Mouse (Mus musculus): ENCODE measurements around the gene Ctcfl.

The Ctcfl gene

DNA sequence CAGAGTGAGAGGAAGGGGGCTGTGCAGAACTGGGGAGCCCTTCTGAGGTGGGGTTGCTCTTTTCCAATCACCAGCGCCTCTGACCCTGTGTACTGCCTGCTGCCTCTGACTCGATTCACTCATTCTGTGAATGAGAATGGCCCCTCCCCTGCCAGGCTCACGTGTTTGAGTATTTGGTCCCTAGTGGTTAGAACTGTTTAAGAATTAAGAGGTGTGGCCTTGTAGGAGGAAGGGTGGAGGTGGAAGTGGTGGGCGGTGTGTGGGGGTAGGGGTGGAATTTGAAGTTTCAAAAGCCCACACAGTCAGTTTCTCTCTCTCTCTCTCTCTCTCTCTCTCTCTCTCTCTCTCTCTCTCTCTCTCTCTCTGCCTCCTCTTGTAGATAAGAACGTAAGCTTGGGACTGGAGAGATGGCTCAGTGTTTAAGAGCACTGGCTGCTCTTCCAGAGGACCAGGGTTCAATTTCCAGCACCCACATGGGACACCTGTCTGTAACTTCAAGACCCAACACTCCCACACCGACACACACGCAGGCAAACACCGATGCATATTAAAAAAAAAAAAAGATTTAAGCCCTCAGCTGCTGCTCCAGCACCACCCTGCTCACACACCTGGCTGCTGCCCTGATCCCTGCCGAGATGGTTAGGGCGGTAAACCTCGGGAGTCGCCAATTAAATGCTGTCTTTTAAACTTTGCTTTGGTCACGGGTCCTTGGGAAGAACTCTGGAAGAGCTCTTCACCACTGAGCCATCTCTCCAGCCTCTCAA is 35.4 kb downstream of the Ctcfl start:
- peak in 1 of 2 experiments; percentile 47 for DNase-seq (ENCODE audit: low read depth in 1 of 2, low spot score in 2 of 2)

DNA sequence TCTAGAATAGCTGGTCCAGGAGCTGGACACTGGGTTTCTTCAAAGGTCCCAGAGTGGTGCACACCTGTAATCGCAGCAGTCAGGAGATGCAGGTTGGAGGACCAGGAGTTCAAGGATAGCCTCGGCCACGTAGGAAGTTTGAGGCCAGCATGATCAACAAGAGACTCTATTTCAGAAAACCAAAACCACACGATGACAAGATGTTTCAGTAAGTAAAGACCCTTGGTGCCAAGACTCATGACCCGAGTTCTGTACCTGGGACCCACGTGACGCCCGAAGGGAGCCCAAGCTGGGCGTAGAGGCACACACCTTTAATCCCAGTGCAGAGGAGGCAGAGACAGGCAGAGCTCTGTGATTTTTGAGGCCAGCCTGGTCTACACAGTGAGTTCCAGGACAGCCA is 36.2 kb downstream of the Ctcfl start:
- no peak for DNase-seq (ENCODE audit: low read depth in 1 of 2, low spot score in 2 of 2)

DNA sequence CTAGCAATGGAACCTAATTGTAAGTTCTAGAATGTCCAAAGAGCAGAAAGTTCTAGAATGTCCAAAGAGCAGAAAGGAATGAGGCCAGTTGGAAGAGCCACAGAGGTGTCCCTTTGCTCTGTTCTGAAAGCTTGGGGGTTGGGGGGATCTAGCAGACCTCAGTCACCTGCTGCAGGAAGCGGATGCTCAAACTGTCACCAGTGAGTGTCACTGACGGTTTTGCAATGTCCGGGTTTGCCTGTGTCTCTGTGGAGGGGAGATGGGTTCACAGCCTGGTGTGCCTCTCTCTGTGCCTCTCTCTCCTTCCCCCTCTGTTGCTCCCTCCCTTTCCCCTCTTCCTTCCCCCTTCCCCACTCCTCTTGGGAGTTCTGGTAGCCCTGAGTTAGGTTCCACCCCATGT is 36.6 kb downstream of the Ctcfl start:
- DNase-seq (ENCODE audit: low read depth in 1 of 2, low spot score in 2 of 2): no peak

DNA sequence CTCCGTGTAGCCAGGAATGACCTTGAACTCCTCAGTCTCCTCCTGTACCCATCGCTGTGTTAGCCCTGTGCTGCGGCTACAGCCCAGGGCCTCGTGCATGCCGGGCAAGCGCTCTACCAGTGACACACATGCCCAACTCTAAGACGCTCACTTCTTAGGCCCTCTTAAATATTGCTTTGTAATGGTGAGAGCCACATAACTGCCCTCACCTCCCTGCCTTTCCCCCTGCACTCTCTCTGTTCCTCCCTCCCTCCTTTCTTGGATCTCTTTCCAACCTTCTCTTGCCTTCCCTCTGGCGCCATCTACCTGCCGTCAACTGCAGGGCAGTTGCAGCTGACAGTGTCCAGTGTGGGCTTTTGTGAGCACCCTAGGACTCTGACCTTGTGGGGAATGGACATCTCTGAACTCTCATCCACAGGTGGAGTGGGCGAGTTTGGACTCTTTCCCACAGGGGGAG is 38.5 kb downstream of the Ctcfl start:
- DNase-seq (ENCODE audit: low read depth in 1 of 2, low spot score in 2 of 2): peak; percentile 48 to 65

DNA sequence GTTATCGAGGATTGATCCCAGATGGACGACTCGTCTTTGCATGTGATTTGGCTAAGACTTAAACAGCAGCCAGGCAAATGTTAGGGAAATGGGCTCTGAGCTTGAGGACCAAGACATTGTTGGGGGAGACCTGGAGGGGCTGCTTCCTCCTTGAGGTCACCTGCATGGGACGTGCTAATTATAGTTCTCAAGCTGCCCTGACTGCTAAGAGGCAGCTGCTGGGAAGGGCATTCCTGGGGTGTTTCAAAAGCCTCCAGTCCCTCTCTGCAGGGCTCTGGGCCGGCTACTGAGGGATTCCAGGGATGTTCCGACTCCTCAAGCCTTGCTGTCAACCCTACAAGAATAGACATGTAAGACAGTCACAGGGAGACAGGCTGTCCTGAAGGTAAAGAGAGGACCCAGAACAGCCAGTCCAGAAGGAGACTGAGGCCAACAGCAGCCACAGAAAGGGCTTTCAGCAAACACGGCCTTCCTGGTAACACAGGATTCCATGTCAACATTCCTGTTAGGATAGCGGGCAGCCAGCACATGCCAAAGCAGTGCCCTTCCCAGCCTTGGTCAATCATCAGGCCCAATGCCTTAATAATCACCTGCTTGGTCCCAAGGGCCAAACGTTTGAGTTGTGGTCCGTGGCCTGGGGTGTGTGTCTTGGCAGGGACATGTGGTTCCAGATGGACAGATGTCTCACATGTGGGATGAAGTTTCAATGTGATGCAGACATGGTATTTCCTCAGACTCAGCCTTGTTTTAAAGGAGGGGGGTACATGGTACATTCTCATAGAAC is 39.4 kb downstream of the Ctcfl start:
- no peak for DNase-seq (ENCODE audit: low read depth in 1 of 2, low spot score in 2 of 2)

DNA sequence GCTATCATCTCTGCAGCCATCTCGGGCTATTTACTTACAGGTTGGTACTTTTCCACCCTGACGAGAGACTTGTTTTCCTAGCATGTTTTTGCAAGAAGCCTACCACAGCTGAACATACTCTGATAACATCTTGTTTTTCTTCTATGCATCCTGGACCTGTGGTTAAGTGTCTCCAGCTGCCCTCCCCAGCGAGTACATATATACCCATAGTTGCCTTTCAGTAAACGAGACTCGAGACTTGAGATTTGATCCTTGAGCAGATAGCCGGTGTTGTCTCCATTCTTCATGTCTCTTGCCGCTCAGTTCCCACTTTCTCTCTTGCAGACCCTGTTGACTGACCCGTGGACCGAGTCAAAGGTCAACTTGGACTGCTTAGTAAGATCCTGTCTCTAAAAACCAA is 42.4 kb downstream of the Ctcfl start:
- DNase-seq (ENCODE audit: low read depth in 1 of 2, low spot score in 2 of 2): no peak

DNA sequence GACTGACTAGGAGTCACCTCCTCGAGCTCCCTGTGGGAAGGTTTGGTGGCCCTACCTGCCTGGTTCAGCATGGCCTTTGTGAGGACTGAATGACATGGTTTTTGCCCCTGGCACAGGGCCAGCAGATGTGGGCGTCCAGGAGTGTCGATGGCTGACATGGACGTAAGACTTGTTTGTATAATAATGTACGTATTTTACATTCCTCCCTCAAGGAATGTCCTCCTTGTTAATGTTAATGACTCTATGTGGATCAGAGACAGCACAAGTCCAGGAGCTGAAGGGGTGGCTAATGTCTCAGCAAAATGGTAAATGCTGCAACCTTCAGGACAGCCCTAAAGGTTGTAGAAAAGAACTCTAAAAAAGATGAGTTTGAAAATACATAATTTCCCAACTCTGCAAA is 45.7 kb downstream of the Ctcfl start:
- DNase-seq (ENCODE audit: low read depth in 1 of 2, low spot score in 2 of 2): no peak

DNA sequence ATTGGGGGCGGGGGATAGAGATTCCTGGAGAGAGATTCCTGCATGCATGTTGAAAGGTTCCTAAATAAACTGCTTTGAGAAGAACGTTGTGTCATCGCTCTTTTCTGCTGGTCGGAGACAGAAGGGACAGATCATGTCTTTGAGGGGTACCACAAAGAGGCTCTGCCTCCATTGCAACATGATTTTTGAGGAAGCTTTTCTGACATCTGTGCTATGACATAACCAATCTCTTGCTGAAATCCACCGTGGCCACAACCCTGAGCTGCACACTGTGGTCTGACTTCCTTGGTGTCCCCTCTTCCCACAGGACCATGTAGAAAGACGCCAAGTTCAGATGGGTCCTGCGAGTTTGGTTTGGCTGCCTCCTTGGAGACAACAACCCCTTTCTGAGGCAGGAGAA is 46.4 kb downstream of the Ctcfl start:
- peak; percentile 34 to 43 for DNase-seq (ENCODE audit: low read depth in 1 of 2, low spot score in 2 of 2)

DNA sequence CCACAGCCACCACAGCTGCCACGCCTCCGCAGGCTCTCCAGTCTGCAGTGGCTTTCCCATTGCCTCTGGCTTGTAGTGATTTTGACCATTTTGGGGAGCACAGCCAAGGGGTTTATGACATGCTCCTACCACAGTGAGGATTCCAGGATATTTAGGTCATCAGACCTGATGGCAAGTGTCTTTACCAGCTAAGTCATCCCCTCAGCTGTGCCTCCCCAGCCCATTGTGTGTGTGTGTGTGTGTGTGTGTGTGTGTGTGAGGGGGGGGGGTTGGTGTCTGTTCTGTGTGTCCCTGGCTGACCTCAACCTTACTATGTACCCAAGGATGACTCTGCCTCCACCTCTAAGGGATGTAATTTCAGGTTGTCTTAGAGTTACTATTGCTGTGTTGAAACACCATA is 54.5 kb downstream of the Ctcfl start:
- no peak for DNase-seq (ENCODE audit: low read depth in 1 of 2, low spot score in 2 of 2)

DNA sequence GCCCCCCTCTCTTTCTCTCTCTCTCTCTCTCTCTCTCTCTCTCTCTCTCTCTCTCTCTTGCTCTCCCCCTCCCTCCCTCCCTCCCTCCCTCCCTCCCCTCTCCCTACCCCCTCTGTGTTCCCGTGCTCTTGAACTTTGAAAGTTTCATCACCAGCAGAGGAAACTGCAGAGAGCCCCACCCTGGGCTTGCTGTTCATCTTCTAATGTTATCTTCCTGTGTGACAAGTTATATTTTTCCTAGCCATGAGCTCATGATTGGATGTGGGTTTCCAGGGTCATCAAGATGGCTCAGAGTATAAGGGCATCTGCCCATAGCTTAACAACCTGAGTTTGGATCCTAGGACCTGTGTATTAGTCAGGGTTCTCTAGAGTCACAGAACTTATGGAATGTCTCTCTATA is 56.1 kb downstream of the Ctcfl start:
- no peak for DNase-seq (ENCODE audit: low read depth in 1 of 2, low spot score in 2 of 2)

DNA sequence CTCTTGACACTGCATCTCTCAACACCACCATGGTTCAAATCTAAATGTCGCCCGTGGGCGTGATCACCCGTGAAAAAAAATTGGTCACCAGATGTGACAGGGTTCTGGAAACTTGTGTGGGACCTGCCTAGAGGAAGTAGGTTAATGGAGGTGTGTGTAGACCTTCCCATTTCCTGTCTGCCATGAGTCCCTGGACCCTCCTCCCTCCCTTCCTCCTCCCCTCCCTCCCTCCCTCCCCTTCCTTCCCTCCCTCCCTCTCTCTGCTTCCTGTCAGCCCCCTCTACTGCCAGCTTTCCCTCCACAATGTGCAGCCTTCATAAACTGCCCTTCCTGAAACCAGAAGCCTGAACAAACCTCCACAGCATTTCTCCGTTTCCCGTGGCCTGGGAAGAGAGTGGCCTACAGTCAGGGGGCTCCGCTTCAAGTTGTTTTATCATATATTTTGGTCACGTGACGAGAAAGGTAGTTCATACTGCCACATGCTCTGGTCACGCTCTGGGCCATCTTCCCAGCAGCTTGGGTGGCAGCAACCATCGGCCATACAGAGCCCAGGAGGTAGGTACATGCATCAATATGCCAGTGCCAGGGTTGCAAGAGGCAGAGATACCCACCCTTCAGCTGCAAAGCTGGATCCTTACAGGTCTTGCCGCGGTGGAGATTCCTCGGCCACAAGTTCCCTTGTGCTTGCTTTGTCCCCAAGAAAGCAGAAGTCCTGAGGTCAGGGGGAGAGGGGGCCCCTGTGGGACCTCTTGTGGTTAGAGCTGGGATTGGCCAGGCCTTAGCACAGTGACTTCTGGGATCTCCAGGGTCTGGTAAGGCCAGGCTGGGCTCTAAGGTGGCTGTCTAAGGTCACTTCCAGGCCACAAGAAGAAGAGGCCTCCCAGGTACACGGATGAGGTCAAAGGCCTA is 57.6 kb downstream of the Ctcfl start:
- DNase-seq (ENCODE audit: low read depth in 1 of 2, low spot score in 2 of 2): peak; percentile 48 to 67

DNA sequence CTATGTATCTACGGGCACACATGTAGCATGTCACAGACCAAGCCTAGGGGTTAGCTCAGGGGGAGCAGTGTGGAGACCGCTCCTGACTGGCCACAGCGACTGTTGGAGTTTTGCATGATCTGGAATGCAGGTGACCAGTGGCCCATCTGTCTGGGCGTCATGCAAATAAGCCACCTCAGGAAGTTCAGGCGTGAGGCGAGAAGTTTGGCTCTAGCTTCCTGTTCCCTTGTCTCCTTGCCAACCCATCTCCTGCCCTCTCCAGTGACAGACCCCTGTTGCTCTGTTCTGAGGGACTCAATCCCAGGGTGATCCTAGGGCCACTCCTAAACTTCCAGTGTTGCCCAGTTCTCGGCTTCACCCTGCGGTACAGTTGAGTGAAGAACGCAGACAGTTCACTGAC is 58.9 kb downstream of the Ctcfl start:
- DNase-seq (ENCODE audit: low read depth in 1 of 2, low spot score in 2 of 2): no peak

DNA sequence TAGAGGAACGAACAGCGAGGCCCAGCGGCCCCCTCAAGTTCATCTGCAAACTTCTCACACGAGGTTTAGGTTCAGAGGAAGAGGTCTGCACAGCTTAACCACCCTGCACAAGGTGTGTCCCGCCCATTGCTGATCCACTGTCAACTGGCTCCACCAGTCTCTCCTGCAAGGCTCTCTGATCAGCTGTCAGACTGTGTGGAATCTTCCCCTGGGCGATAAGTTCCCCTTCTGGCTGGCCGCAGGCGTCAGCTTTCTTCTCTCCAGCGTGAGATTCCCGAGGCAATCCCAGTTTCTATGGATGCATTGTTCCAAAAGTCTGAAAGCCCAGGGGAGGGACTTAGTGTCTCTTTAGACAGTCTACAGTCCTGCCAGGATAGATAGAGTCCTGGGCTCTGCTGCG is 61.1 kb downstream of the Ctcfl start:
- DNase-seq (ENCODE audit: low read depth in 1 of 2, low spot score in 2 of 2): no peak

DNA sequence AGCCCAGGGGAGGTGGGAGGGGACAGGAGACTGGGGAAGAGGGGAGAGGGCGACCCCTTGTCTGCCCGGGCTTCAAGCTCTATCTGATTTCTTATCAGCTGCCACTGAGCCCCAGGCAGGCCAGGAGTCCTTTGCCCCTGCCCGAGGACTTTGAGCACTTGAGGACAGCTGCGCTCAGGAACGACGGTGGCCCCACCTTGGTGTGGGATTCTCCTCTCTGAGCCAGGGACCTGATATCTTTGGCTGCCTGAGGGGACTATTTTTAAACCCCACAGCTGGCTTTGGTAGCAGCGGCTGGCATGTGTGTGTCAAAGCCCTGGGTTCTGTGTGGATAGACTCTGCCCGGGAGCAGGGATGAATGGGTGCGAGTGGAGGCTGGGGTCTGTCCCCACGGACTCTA is 61.7 kb downstream of the Ctcfl start:
- DNase-seq (ENCODE audit: low read depth in 1 of 2, low spot score in 2 of 2): no peak

DNA sequence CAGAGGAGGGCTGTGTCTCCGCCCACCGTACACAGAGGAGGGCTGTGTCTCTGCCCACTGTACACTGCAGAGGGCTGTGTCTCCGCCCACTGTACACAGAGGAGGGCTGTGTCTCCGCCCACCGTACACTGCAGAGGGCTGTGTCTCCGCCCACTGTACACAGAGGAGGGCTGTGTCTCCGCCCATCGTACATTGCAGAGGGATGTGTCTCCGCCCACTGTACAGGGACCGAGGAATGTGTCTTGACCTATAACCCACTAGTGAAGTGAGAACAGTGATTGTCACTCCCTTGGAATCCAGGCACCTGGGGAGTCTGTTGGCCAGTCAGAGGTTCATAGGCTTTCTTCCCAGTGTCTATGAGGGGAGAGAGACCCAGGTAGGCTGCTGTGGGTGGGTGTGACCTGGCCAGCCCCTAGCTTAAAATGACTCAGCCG is 62.4 kb downstream of the Ctcfl start:
- DNase-seq (ENCODE audit: low read depth in 1 of 2, low spot score in 2 of 2): no peak

DNA sequence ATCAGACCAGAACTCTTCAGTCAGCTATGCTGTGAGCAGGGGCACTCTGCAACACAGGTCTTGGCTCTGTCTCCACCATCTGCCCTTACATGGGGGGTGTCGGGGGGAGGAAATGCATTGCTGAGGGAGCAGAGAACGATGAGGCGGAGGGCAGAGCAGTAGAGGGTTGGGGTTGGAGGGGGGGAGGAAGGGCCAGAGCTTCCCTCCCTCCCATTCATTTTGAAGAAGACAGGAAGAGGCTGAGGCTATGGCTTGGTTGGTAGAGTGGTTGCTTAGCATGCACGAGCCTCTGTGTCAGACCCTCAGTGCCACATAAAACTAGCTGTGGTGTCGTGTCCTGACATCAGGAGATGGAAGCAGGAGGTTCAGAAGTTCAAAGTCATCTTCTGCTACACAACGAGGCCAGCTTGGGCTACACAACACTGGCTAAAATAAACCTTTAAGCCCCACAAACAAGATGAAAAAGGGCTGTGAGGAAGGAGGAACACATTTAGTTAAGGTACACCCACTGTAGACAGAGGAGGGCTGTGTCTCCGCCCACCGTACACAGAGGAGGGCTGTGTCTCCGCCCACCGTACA is 62.9 kb downstream of the Ctcfl start:
- no peak for DNase-seq (ENCODE audit: low read depth in 1 of 2, low spot score in 2 of 2)

DNA sequence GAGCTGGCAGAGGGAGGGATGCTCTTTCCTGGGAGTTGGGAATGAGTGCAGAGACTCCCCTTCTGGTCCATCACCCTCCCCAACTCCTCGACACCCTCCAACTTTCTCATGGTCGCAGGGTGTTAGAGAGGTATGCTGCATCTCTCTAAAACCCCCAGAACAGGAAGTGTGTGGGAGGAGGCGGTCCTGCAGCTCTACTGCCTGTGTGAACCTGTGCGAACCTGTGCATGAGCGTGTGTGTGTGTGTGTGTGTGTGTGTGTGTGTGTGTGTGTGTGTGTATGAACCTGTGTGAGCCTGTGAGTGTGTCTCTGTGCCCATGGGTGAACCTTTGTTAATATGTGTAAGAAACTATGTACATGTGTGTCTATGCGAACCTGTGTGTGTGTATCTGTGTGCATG is 65.5 kb downstream of the Ctcfl start:
- no peak for DNase-seq (ENCODE audit: low read depth in 1 of 2, low spot score in 2 of 2)

DNA sequence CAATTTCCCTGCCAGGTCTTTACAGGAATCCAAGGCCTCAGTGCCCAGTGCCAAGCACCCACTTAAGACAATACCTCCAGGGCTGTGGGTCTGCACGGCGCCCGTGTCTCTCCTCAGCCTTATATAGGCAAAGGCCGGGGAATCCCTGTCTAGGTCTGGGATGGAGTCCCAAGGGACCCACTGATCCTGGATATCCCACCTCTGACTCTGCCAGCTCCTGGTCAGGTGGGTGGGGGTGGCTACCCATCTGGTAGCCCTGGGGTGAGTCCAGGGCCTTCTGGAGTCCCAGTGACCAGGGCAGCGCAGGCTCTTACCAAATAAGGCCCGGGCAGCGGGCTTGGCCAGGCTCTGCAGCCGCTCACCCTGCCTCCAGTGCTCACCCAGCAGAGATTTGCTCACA is 66.4 kb downstream of the Ctcfl start:
- no peak for DNase-seq (ENCODE audit: low read depth in 1 of 2, low spot score in 2 of 2)

DNA sequence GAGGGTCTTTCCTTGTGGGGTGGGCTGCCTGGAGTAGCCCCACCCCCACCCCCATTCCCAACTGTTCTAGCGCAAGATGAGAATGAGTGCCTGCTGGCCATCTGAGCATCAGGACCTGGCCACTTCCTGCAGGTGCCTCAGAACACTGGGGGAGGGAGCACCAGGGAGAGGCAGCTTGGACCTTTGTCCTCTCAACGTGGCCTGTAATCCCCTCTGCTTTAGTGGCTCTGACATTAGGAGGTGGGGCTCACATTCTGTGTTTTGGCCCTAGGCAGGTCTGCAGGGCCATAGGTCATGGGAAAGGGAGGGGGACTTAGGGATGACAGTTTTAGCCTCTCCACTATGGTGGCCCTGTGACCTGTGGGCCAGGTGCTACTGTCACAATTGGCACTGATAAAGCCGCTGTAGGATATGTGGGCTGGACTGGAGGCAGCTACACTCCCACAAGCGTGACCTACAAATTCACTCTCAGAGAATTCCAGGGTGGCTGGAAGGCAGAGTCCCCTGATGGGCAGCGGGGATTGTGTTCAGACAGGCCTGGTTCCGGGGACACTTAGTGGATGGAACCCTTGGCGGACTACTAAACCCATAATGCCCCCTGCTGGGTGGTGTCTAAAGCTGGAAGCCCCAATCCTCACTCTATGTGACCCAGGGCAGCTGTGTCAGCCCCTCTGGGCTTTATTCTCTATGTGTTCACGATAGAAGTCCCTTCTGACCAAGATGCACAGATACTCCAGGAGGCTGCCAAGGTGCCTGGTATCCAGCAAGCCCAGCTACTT is 68.5 kb downstream of the Ctcfl start:
- no peak for DNase-seq (ENCODE audit: low read depth in 1 of 2, low spot score in 2 of 2)

DNA sequence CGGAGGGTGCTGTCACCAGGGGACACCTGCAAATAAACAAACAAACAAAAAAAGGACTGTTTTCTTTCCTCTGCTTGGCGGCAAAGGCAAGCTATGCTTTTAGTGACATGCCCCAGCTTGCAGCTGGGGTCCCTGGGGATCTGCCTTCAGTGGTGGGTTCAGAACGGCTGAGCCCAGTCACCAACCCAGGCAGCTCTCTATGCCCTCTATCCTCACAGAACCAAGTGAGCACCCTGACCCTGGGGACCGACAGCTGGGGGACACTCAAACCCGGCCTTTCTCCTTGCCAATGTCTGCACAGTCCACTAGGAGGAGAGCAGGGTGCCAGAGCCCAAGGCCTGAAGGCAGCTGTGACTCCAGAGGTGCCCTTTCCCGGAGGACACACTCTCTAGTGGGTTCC is 69.5 kb downstream of the Ctcfl start:
- no peak for DNase-seq (ENCODE audit: low read depth in 1 of 2, low spot score in 2 of 2)
